Mouse (Mus musculus): ENCODE measurements around the gene Ifi27l2b. TPM values are rescaled to one million over a fixed set of nuclear protein-coding genes. Genes with fewer than 3 reads are reported as not detected.
A peak's percentile ranks its signal among the peaks of the same experiment; 100 is the strongest.

Ifi27l2b gene
- polyA plus RNA-seq (2012; rRNA removed): 0.13 TPM in 1 of 2 replicates, not detected in the other

GRCm38 (mm10) chr12:103457140-103457539, at the start of gene Ifi27l2b:
Ifi27l2b (minus strand) TSS chr12:103457223.
- TF ChIP-seq POLR2A (IDR thresholded peaks at IDR 0.05; ENCODE audit: extremely low read depth, insufficient read depth, low read length): no peak
- TF ChIP-seq CTCF (IDR thresholded peaks at IDR 0.05; ENCODE audit: extremely low read depth, insufficient read depth, low read length): no peak
- no peak within 1 kb of the TSS for H3K27ac ChIP-seq (ENCODE audit: insufficient read depth, low read length)
- H3K4me3 ChIP-seq (ENCODE audit: insufficient read depth, low read length): no peak within 1 kb of the TSS

GRCm38 (mm10) chr12:103504402-103504801, 47.4 kb upstream of the Ifi27l2b start:
- H3K4me3 ChIP-seq (ENCODE audit: insufficient read depth, low read length): no peak overlapping the region
- H3K4me1 ChIP-seq (ENCODE audit: control insufficient read depth, insufficient read depth, low read length): peaks cover 2% of the 10 kb centered on the region
- H3K27ac ChIP-seq (ENCODE audit: insufficient read depth, low read length): no peak overlapping the region
- TF ChIP-seq POLR2A (IDR thresholded peaks at IDR 0.05; ENCODE audit: extremely low read depth, insufficient read depth, low read length): no peak
- TF ChIP-seq CTCF (IDR thresholded peaks at IDR 0.05; ENCODE audit: extremely low read depth, insufficient read depth, low read length): no peak

More at GRCm38 (mm10) chr12:103457140-103457539, at the start of gene Ifi27l2b:
- H3K4me1 ChIP-seq (ENCODE audit: control insufficient read depth, insufficient read depth, low read length): no peaks in the 10 kb centered on the region

- Histone ChIP-seq H3K4me3 (ENCODE audit: insufficient read depth, low read length) (no peak overlapping the region), H3K4me1 (ENCODE audit: control insufficient read depth, insufficient read depth, low read length) (no peaks in the 10 kb centered on the region; the same call in 1 of the 2 replicates), H3K27ac (ENCODE audit: insufficient read depth, low read length) (no peak overlapping the region)
- TF ChIP-seq POLR2A (IDR thresholded peaks at IDR 0.05; ENCODE audit: extremely low read depth, insufficient read depth, low read length) (no peak), CTCF (IDR thresholded peaks at IDR 0.05; ENCODE audit: extremely low read depth, insufficient read depth, low read length) (no peak)
Measured at GRCm38 (mm10) chr12:103503300-103503699, 46.3 kb upstream of the Ifi27l2b start.

- Histone ChIP-seq H3K4me3 (ENCODE audit: insufficient read depth, low read length) (no peak overlapping the region), H3K27ac (ENCODE audit: insufficient read depth, low read length) (no peak overlapping the region), H3K4me1 (ENCODE audit: control insufficient read depth, insufficient read depth, low read length) (no peaks in the 10 kb centered on the region)
- no peak for TF ChIP-seq POLR2A (IDR thresholded peaks at IDR 0.05; ENCODE audit: extremely low read depth, insufficient read depth, low read length)
- TF ChIP-seq CTCF (IDR thresholded peaks at IDR 0.05; ENCODE audit: extremely low read depth, insufficient read depth, low read length): peak; percentile 58
Measured at GRCm38 (mm10) chr12:103499261-103499660, 42.2 kb upstream of the Ifi27l2b start.

- H3K4me1 ChIP-seq (ENCODE audit: control insufficient read depth, insufficient read depth, low read length): no peaks in the 10 kb centered on the region
- TF ChIP-seq CTCF (IDR thresholded peaks at IDR 0.05; ENCODE audit: extremely low read depth, insufficient read depth, low read length) (no peak), POLR2A (IDR thresholded peaks at IDR 0.05; ENCODE audit: extremely low read depth, insufficient read depth, low read length) (no peak)
- H3K27ac ChIP-seq (ENCODE audit: insufficient read depth, low read length): no peak overlapping the region
Measured at GRCm38 (mm10) chr12:103498768-103499167, 41.7 kb upstream of the Ifi27l2b start.

GRCm38 (mm10) chr12:103494486-103494885, 37.5 kb upstream of the Ifi27l2b start:
- TF ChIP-seq CTCF (IDR thresholded peaks at IDR 0.05; ENCODE audit: extremely low read depth, insufficient read depth, low read length): peak; percentile 67
- TF ChIP-seq POLR2A (IDR thresholded peaks at IDR 0.05; ENCODE audit: extremely low read depth, insufficient read depth, low read length): no peak
- Histone ChIP-seq H3K4me1 (ENCODE audit: control insufficient read depth, insufficient read depth, low read length) (no peaks in the 10 kb centered on the region), H3K4me3 (ENCODE audit: insufficient read depth, low read length) (no peak overlapping the region), H3K27ac (ENCODE audit: insufficient read depth, low read length) (no peak overlapping the region)

More at GRCm38 (mm10) chr12:103498768-103499167, 41.7 kb upstream of the Ifi27l2b start:
- no peak overlapping the region for H3K4me3 ChIP-seq (ENCODE audit: insufficient read depth, low read length)

- no peak overlapping the region for H3K27ac ChIP-seq (ENCODE audit: insufficient read depth, low read length)
- H3K4me3 ChIP-seq (ENCODE audit: insufficient read depth, low read length): no peak overlapping the region
- no peaks in the 10 kb centered on the region for H3K4me1 ChIP-seq (ENCODE audit: control insufficient read depth, insufficient read depth, low read length)
- no peak for TF ChIP-seq POLR2A (IDR thresholded peaks at IDR 0.05; ENCODE audit: extremely low read depth, insufficient read depth, low read length)
- peak; percentile 84 for TF ChIP-seq CTCF (IDR thresholded peaks at IDR 0.05; ENCODE audit: extremely low read depth, insufficient read depth, low read length)
Measured at GRCm38 (mm10) chr12:103492767-103493166, 35.7 kb upstream of the Ifi27l2b start.

GRCm38 (mm10) chr12:103491091-103491730, 34.2 kb upstream of the Ifi27l2b start:
- TF ChIP-seq CTCF (IDR thresholded peaks at IDR 0.05; ENCODE audit: extremely low read depth, insufficient read depth, low read length) (no peak), POLR2A (IDR thresholded peaks at IDR 0.05; ENCODE audit: extremely low read depth, insufficient read depth, low read length) (no peak)

GRCm38 (mm10) chr12:103487750-103488149, 30.7 kb upstream of the Ifi27l2b start:
- Histone ChIP-seq H3K4me3 (ENCODE audit: insufficient read depth, low read length) (no peak overlapping the region), H3K4me1 (ENCODE audit: control insufficient read depth, insufficient read depth, low read length) (no peaks in the 10 kb centered on the region), H3K27ac (ENCODE audit: insufficient read depth, low read length) (no peak overlapping the region)
- TF ChIP-seq CTCF (IDR thresholded peaks at IDR 0.05; ENCODE audit: extremely low read depth, insufficient read depth, low read length) (no peak), POLR2A (IDR thresholded peaks at IDR 0.05; ENCODE audit: extremely low read depth, insufficient read depth, low read length) (no peak)

More at GRCm38 (mm10) chr12:103491091-103491730, 34.2 kb upstream of the Ifi27l2b start:
- H3K27ac ChIP-seq (ENCODE audit: insufficient read depth, low read length): no peak overlapping the region
- H3K4me1 ChIP-seq (ENCODE audit: control insufficient read depth, insufficient read depth, low read length): no peaks in the 10 kb centered on the region
- no peak overlapping the region for H3K4me3 ChIP-seq (ENCODE audit: insufficient read depth, low read length)

- Histone ChIP-seq H3K27ac (ENCODE audit: insufficient read depth, low read length) (no peak overlapping the region), H3K4me3 (ENCODE audit: insufficient read depth, low read length) (no peak overlapping the region), H3K4me1 (ENCODE audit: control insufficient read depth, insufficient read depth, low read length) (no peaks in the 10 kb centered on the region)
- no peak for TF ChIP-seq CTCF (IDR thresholded peaks at IDR 0.05; ENCODE audit: extremely low read depth, insufficient read depth, low read length)
- no peak for TF ChIP-seq POLR2A (IDR thresholded peaks at IDR 0.05; ENCODE audit: extremely low read depth, insufficient read depth, low read length)
Measured at GRCm38 (mm10) chr12:103487276-103487675, 30.3 kb upstream of the Ifi27l2b start.

Measured in cortical plate, adult 2 months (tissue).